Mouse (Mus musculus) megakaryocyte-erythroid progenitor cell, adult 5 weeks (primary cell): ENCODE data around the gene Olfr1028. TPM values are rescaled to one million over a fixed set of nuclear protein-coding genes. Genes with fewer than 3 reads are reported as not detected.

ENCODE experiments used
- polyA plus RNA-seq: library from polyadenylated mRNA; stranded (reverse); fragments of >175 nt; gene quantifications from 2 replicates; pipeline ENCODE4 v1.2.3, GENCODE M21; 2012

Olfr1028 gene
- polyA plus RNA-seq, result not detected in 2 replicates

DNA sequence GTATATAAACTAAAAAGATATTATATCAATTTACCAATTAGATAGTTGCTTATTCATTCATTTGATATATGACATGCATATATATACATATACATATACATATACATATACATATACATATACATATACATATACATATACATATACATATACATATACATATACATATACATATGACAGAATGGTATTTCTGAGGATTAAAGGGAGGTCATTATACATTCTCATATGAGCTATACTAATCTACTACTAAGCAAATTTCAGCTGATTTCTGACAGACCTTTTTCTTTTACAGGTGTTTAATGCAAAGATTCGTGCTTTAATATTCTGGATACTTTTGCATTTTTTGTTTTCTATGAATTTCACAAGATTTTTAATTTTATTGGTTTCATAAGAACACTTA is at the start of gene Olfr1028:
TSS of gene Olfr1028 (plus strand) at position 301 of the 400 bp plus-strand sequence.

DNA sequence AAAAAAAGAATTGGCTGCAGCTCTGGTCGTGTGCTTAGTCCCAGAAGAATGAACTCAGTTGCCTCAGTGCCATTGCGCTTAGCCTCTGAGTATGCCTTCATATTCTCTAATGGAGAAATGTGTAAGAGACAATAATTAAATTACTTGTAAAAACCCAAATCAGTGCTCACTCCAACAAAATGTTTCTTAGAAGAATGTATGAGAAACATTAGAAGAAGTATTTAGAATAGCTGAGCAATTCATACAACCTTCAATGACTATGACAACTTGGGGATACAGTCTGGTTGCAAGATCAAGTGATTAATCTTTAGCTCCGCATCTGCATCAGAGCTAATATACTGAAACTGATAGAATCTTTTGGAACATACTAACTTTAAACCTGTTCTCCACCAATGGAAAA is 45.3 kb upstream of the Olfr1028 start, which contains the start of gene Olfr1024:
TSS of gene Olfr1024 (minus strand) at position 101 of the 400 bp plus-strand sequence.

DNA sequence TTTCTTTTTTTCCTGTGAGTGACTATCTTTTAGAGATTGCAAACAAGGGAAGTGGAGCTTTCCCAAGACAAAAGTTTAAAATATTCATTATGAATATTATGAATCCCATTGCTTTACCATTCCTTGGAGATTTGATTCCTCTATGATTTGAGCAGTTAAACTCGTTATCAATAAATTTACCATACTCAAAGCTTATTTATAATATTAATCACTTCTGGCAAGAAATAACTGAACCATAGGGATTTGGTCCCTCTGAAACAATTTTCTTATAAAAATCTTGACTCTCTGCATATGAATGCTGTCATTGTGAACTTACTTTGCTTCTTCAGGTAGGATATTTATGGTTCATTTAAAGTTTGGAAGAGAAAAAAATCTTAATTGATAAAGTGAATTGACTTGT is 35.3 kb upstream of the Olfr1028 start, which contains the start of gene Olfr1025-ps1:
TSS of gene Olfr1025-ps1 (plus strand) at position 301 of the 400 bp plus-strand sequence.

GRCm38 (mm10) chr2:85921258-85921657 is 29.0 kb upstream of the Olfr1028 start, which contains the start of gene Olfr1026:
Gene Olfr1026, plus strand, starts transcription at chr2:85921558.

GRCm38 (mm10) chr2:85973595-85973994 is 23.4 kb downstream of the Olfr1028 start, which contains the start of gene Olfr1029:
Gene Olfr1029, plus strand, starts transcription at chr2:85973895.

DNA sequence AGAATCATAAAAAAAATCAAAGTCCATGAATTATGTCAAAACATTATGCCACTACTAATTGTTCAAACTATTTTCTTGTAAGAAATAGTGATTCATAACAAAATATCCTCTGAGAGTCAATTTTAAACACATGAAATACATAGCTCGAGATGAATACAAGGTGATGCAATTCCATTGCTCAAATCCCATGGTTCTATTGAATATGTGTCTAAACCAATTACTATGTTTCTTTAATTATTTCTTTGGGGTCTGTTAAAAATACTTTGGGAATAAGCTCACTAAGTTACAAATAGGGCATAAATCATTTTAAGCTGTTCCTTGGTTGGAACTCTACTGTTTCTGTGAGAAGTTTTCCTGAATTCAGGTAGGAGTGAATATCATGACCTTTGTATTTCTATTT is 28.7 kb downstream of the Olfr1028 start, which contains the start of gene Olfr1030:
TSS of gene Olfr1030 (plus strand) at position 301 of the 400 bp plus-strand sequence.

GRCm38 (mm10) chr2:85990004-85990403 is 39.8 kb downstream of the Olfr1028 start, which contains the start of gene Olfr1031:
Gene Olfr1031, plus strand, starts transcription at chr2:85990304.

Other genes with a start within 250 kb of the Olfr1028 start
- gene Olfr1009, start 235.0 kb upstream of the Olfr1028 start, polyA plus RNA-seq, result not detected in 2 replicates
- gene Olfr1012, start 187.7 kb upstream of the Olfr1028 start, polyA plus RNA-seq, result not detected in 2 replicates
- not detected in 2 replicates for gene Olfr1013, start 183.3 kb upstream of the Olfr1028 start, polyA plus RNA-seq
- not detected in 2 replicates for gene Olfr1014, start 177.7 kb upstream of the Olfr1028 start, polyA plus RNA-seq
- not detected in 2 replicates for gene Olfr1015, start 168.4 kb upstream of the Olfr1028 start, polyA plus RNA-seq
- not detected in 2 replicates for gene Olfr1016, start 147.9 kb upstream of the Olfr1028 start, polyA plus RNA-seq
- not detected in 2 replicates for gene Olfr1018, start 132.0 kb upstream of the Olfr1028 start, polyA plus RNA-seq
- gene Olfr1019, start 105.0 kb upstream of the Olfr1028 start, polyA plus RNA-seq, result not detected in 2 replicates
- gene Olfr1020, start 103.4 kb upstream of the Olfr1028 start, polyA plus RNA-seq, result not detected in 2 replicates
- gene Olfr1022, start 81.8 kb upstream of the Olfr1028 start, polyA plus RNA-seq, result not detected in 2 replicates
- not detected in 2 replicates for gene Olfr1023, start 64.8 kb upstream of the Olfr1028 start, polyA plus RNA-seq
- gene Olfr1024, start 45.4 kb upstream of the Olfr1028 start, polyA plus RNA-seq, result not detected in 2 replicates
- not detected in 2 replicates for gene Olfr1025-ps1, start 35.2 kb upstream of the Olfr1028 start, polyA plus RNA-seq
- not detected in 2 replicates for gene Olfr1026, start 28.9 kb upstream of the Olfr1028 start, polyA plus RNA-seq
- not detected in 2 replicates for gene Olfr1029, start 23.5 kb downstream of the Olfr1028 start, polyA plus RNA-seq
- not detected in 2 replicates for gene Olfr1030, start 28.8 kb downstream of the Olfr1028 start, polyA plus RNA-seq
- not detected in 2 replicates for gene Olfr1031, start 39.9 kb downstream of the Olfr1028 start, polyA plus RNA-seq
- gene Olfr1032, start 55.1 kb downstream of the Olfr1028 start, polyA plus RNA-seq, result not detected in 2 replicates
- gene Olfr1033, start 70.2 kb downstream of the Olfr1028 start, polyA plus RNA-seq, result 0.02 TPM in 1 of 2 replicates, not detected in the other
- not detected in 2 replicates for gene Olfr1034, start 95.4 kb downstream of the Olfr1028 start, polyA plus RNA-seq
- not detected in 2 replicates for gene Olfr1036, start 123.6 kb downstream of the Olfr1028 start, polyA plus RNA-seq
- not detected in 2 replicates for gene Olfr1037, start 136.9 kb downstream of the Olfr1028 start, polyA plus RNA-seq
- gene Olfr1039, start 185.5 kb downstream of the Olfr1028 start, polyA plus RNA-seq, result 0.02 TPM in 1 of 2 replicates, not detected in the other
- gene Olfr1040, start 196.3 kb downstream of the Olfr1028 start, polyA plus RNA-seq, result not detected in 2 replicates
- gene Olfr1042, start 211.4 kb downstream of the Olfr1028 start, polyA plus RNA-seq, result not detected in 2 replicates
- gene Olfr1043, start 217.1 kb downstream of the Olfr1028 start, polyA plus RNA-seq, result not detected in 2 replicates
- gene Olfr1044, start 227.4 kb downstream of the Olfr1028 start, polyA plus RNA-seq, result not detected in 2 replicates
- not detected in 2 replicates for gene Olfr52, start 235.2 kb downstream of the Olfr1028 start, polyA plus RNA-seq